Mouse (Mus musculus) midbrain, embryonic 14.5 days (tissue): ENCODE data around the gene Nlrp6. TPM values are rescaled to one million over a fixed set of nuclear protein-coding genes. Genes with fewer than 3 reads are reported as not detected.
A peak's percentile ranks its signal among the peaks of the same experiment; 100 is the strongest.

Experiments used
- ATAC-seq: fragments of 200-750 bp; cut with Nextera tagmentation; 2 replicates; pipeline ENCODE4 v1.8.0; 2017; ENCODE audit warnings: moderate number of reproducible peaks, moderate library complexity; ENCODE audit not compliant: low FRiP score, low TSS enrichment
- DNase-seq: peaks from one replicate; pipeline ENCODE4 v3.0.0-alpha.2; 2015
- H3K27ac ChIP-seq: fragments of 300-500 bp; sonication (generic); replicated peaks from 2 replicates; pipeline ENCODE4 v1.5.1; 2014; ENCODE audit warnings: mild to moderate bottlenecking, low read depth, low read length, moderate library complexity
- H3K27me3 ChIP-seq: fragments of 300-500 bp; sonication (generic); 2 replicates; pipeline ENCODE4 v1.6.1; 2014; ENCODE audit warnings: low read length, control low read depth, mixed read lengths; ENCODE audit not compliant: control insufficient read depth, insufficient read depth
- H3K36me3 ChIP-seq: fragments of 300-500 bp; sonication (generic); 2 replicates; pipeline ENCODE4 v1.6.1; 2014; ENCODE audit warnings: low read length, control low read depth; ENCODE audit not compliant: control insufficient read depth, insufficient read depth
- H3K4me1 ChIP-seq: fragments of 300-500 bp; sonication (generic); 2 replicates; pipeline ENCODE4 v1.6.1; 2014; ENCODE audit warnings: mild to moderate bottlenecking, antibody characterized with exemption, low read length, control low read depth; ENCODE audit not compliant: control insufficient read depth, insufficient read depth
- H3K4me2 ChIP-seq: fragments of 300-500 bp; sonication (generic); 2 replicates; pipeline ENCODE4 v1.6.1; 2014; ENCODE audit warnings: mild to moderate bottlenecking, low read length, moderate library complexity
- H3K4me3 ChIP-seq: fragments of 300-500 bp; sonication (generic); replicated peaks from 2 replicates; pipeline ENCODE4 v1.5.1; 2014; ENCODE audit warnings: low read depth, low read length
- H3K9ac ChIP-seq: fragments of 300-500 bp; sonication (generic); replicated peaks from 2 replicates; pipeline ENCODE4 v1.6.1; 2014; ENCODE audit warnings: mild to moderate bottlenecking, low read length, moderate library complexity
- H3K9me3 ChIP-seq: fragments of 300-500 bp; sonication (generic); 2 replicates; pipeline ENCODE4 v1.6.1; 2016; ENCODE audit warnings: low read length, control low read depth, mixed read lengths; ENCODE audit not compliant: control insufficient read depth
- WGBS: fragments of 180-500 bp; shearing (Covaris S2); extraction: QIAGEN DNeasy Blood & Tissue Kit; methylation state at CpG from one replicate; pipeline ENCODE4 v1.1.7; 2014; 5-methylcytosine and 5-hydroxymethylcytosine counted together
- polyA plus RNA-seq: library from polyadenylated mRNA; unstranded; fragments of >200 nt; fragmentation: Nextera tagmentation; extraction: Ambion mirVana; gene quantifications from 2 replicates; pipeline ENCODE4 v1.2.1, GENCODE M21; 2014

The Nlrp6 gene
- polyA plus RNA-seq, 1 experiment from 2014 or later, result 0.32 TPM

DNA sequence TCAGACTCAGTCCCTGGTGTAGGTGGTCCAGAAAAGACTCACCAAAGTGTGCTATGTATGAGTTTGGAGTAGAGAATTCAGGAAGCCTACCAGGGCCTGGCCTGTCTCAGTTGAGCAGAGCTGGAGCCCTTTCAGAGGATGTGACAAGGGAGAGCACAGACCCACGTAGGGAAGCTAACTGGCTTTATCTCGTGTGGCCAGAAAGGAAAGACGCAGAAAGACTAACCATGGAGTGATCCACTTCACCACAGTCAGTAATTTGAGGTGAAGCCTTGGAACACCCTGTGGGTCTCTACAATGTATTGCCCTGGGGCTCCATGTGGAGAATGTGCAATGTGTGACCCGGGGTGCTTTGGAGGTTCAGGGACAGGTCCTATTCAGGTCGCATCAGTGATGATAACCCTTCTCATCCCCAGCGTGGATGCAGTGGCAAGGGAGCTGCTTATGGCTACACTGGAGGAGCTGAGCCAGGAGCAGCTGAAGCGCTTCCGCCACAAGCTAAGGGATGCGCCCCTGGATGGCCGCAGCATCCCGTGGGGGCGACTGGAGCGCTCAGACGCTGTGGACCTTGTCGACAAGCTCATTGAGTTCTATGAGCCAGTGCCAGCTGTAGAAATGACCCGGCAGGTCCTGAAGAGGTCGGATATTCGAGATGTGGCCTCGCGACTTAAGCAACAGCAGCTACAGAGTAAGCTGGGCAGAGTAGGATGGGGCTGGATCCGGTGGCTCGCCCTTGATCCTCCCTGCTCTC is 698 bp downstream of the Nlrp6 start:
- 0 out of 2 replicates have a peak, but pooled peaks cover 11% of the 10 kb centered on the region for H3K4me1 ChIP-seq
- H3K4me3 ChIP-seq, result 0 out of 2 replicates have a peak overlapping the region, but pooled peaks have one; percentile 40
- H3K27ac ChIP-seq, result no peak overlapping the region
- no peak for DNase-seq
- 24% methylated on average over 22 of the region's 22 CpGs for WGBS
- H3K9me3 ChIP-seq, result no peaks in the 10 kb centered on the region
- H3K9ac ChIP-seq, result no peak overlapping the region
- H3K36me3 ChIP-seq, result no peaks in the 10 kb centered on the region
- peak overlapping the region; percentile 75; the same call in 1 of the 2 replicates for H3K4me2 ChIP-seq
- H3K27me3 ChIP-seq, result peaks cover 49% of the 10 kb centered on the region
- ATAC-seq, result no peak

DNA sequence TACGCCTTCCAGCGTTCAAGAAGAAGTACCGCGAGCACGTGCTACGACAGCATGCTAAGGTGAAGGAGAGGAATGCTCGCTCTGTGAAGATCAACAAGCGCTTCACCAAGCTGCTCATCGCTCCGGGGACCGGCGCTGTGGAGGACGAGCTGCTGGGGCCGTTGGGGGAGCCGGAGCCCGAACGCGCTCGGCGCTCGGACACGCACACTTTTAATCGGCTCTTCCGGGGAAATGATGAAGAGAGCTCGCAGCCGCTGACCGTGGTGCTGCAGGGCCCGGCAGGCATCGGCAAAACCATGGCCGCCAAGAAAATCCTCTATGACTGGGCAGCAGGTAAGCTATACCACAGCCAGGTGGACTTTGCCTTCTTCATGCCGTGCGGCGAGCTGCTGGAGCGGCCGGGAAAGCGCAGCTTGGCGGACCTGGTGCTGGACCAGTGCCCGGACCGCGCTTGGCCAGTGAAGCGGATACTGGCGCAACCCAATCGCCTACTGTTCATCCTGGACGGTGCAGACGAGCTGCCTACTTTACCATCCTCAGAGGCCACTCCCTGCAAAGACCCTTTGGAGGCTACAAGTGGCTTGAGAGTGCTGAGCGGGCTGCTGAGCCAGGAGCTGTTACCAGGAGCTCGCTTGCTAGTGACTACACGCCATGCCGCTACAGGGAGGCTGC is 1.8 kb downstream of the Nlrp6 start:
- H3K27me3 ChIP-seq, result peaks cover 49% of the 10 kb centered on the region
- WGBS, result under 1% methylated on average over 49 of the region's 49 CpGs
- peak overlapping the region; percentile 36; the same call in 1 of the 2 replicates for H3K9ac ChIP-seq
- DNase-seq (peak; percentile 61), ATAC-seq (no peak)
- H3K4me1 ChIP-seq, result 0 out of 2 replicates have a peak, but pooled peaks cover 11% of the 10 kb centered on the region
- H3K4me2 ChIP-seq, result peak overlapping the region; percentile 75
- H3K9me3 ChIP-seq, result no peaks in the 10 kb centered on the region
- H3K27ac ChIP-seq, result no peak overlapping the region
- no peaks in the 10 kb centered on the region for H3K36me3 ChIP-seq
- peak overlapping the region; percentile 40 for H3K4me3 ChIP-seq

DNA sequence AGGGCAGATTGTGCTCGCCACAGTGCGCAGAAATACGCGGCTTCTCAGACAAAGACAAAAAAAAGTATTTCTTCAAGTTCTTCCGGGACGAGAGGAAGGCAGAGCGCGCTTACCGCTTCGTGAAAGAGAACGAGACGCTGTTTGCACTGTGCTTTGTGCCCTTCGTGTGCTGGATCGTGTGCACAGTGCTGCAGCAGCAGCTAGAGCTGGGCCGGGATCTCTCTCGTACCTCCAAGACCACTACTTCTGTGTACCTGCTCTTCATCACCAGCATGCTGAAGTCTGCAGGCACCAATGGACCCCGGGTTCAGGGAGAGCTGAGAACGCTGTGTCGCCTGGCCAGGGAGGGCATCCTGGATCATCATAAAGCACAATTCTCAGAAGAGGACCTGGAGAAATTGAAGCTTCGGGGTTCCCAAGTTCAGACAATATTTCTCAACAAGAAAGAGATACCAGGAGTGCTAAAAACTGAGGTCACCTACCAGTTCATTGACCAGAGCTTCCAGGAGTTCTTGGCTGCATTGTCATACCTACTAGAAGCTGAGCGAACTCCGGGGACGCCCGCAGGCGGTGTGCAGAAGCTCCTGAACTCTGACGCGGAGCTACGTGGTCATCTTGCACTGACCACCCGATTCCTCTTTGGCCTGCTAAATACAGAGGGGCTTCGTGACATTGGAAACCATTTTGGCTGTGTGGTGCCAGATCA is 2.5 kb downstream of the Nlrp6 start:
- DNase-seq, result no peak
- WGBS, result 20% methylated on average over 30 of the region's 30 CpGs
- Histone ChIP-seq H3K27ac (no peak overlapping the region), H3K4me2 (peak overlapping the region; percentile 75), H3K4me1 (0 out of 2 replicates have a peak, but pooled peaks cover 11% of the 10 kb centered on the region), H3K9me3 (no peaks in the 10 kb centered on the region), H3K27me3 (peaks cover 49% of the 10 kb centered on the region), H3K9ac (peak overlapping the region; percentile 36), H3K36me3 (no peaks in the 10 kb centered on the region), H3K4me3 (peak overlapping the region; percentile 40)
- no peak for ATAC-seq

DNA sequence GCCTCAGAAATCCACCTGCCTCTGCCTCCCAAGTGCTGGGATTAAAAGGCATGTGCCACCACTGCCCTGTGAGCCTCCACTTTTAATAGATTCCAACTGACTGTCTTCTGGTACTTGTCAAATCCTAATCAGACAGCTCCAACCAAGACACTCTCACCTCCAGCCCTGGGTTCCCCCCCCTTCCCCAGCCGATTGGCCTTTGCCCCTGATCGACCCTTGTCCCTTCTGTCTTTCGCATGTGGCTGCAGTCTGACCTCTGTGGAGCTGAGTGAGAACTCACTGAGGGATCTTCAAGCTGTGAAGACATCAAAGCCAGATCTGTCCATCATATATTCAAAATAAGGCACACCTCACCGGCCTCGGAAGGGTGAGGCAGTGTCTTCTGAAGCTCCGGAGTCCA is 6.5 kb downstream of the Nlrp6 start:
- no peak for ATAC-seq
- Histone ChIP-seq H3K27ac (no peak overlapping the region), H3K27me3 (peaks cover 29% of the 10 kb centered on the region), H3K9ac (no peak overlapping the region), H3K9me3 (no peaks in the 10 kb centered on the region), H3K4me2 (no peak overlapping the region), H3K4me3 (no peak overlapping the region), H3K4me1 (0 out of 2 replicates have a peak, but pooled peaks cover 7% of the 10 kb centered on the region), H3K36me3 (no peaks in the 10 kb centered on the region)
- no peak for DNase-seq
- 93% methylated on average over 6 of the region's 6 CpGs for WGBS

DNA sequence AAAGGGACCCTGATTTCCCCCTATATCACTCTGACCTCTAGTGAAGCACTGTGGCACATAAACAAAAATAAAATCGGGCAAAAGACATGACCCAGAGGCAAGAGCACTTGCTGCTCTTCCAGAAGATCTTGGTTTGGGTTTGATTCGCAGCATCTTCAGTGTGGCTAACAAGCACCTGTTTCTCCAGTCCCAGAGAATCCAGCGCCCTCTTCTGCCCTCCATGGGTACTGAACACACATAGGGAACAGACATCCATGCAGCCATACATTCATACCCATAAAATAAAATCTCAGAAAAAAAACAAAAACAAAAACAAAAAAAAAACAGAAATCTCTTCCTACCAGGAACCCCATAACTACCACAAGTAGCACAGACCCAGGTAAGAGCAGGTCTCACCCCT is 17.7 kb downstream of the Nlrp6 start:
- Histone ChIP-seq H3K4me1 (no peaks in the 10 kb centered on the region; the same call in 1 of the 2 replicates), H3K4me3 (no peak overlapping the region), H3K27ac (no peak overlapping the region), H3K27me3 (no peaks in the 10 kb centered on the region), H3K9me3 (no peaks in the 10 kb centered on the region), H3K36me3 (no peaks in the 10 kb centered on the region), H3K9ac (no peak overlapping the region), H3K4me2 (no peak overlapping the region)
- ATAC-seq, result no peak
- WGBS, result 45% methylated on average over 3 of the region's 3 CpGs
- DNase-seq, result no peak

DNA sequence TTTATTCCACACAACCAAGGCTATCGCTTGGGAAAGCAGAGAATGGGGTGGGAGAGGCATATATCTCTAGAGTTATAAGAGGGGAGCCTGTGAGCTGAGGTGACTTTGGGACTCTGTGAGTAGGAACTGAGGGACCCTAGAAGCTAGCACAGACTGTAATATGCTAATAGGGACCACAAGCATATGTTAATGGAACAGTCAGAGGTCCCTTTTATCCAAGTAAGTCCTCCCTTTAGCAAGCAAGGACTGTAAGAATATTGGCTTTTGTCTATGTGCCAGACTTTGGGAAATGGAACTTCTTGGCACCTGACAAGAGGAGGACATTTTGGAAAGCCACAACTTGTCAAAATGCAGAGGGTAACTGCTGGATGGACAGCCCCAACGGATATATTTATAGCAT is 18.2 kb downstream of the Nlrp6 start:
- Histone ChIP-seq H3K9ac (no peak overlapping the region), H3K36me3 (no peaks in the 10 kb centered on the region), H3K4me2 (no peak overlapping the region), H3K9me3 (no peaks in the 10 kb centered on the region), H3K27me3 (no peaks in the 10 kb centered on the region), H3K4me3 (no peak overlapping the region), H3K27ac (no peak overlapping the region), H3K4me1 (no peaks in the 10 kb centered on the region; the same call in 1 of the 2 replicates)
- ATAC-seq (no peak), DNase-seq (no peak)
- WGBS, result 22% methylated on average over 2 of the region's 2 CpGs

DNA sequence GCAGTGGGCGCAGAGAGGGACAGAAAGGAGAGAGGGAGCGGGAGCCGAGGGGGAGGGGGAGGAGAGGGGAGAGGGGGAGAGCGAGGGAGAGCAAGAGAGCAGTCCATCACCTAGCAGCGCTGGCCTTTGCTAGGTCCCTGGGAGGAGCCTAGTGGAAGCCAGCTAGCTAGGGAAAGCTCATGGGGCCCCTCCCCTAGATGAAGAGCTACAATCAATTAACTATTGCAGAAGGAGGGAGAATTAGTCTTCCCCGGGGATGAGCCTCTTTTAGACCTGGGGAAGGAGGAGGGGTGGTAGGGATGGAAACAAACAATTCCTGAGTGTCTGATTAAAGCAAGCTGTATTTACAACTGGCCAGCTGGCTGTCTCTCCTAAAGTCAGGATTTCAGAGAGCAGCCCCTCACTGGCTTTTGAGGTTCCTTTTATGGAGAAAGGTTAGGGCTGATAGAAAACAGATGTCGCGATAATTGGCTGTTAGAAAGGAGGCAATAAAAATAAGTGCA is 19.0 kb downstream of the Nlrp6 start:
- Histone ChIP-seq H3K27ac (no peak overlapping the region), H3K9ac (no peak overlapping the region), H3K27me3 (no peaks in the 10 kb centered on the region), H3K36me3 (no peaks in the 10 kb centered on the region), H3K4me2 (no peak overlapping the region), H3K4me3 (no peak overlapping the region), H3K4me1 (no peaks in the 10 kb centered on the region; the same call in 1 of the 2 replicates), H3K9me3 (no peaks in the 10 kb centered on the region)
- DNase-seq, result peak; percentile 22
- no peak for ATAC-seq
- WGBS, result 14% methylated on average over 8 of the region's 8 CpGs

DNA sequence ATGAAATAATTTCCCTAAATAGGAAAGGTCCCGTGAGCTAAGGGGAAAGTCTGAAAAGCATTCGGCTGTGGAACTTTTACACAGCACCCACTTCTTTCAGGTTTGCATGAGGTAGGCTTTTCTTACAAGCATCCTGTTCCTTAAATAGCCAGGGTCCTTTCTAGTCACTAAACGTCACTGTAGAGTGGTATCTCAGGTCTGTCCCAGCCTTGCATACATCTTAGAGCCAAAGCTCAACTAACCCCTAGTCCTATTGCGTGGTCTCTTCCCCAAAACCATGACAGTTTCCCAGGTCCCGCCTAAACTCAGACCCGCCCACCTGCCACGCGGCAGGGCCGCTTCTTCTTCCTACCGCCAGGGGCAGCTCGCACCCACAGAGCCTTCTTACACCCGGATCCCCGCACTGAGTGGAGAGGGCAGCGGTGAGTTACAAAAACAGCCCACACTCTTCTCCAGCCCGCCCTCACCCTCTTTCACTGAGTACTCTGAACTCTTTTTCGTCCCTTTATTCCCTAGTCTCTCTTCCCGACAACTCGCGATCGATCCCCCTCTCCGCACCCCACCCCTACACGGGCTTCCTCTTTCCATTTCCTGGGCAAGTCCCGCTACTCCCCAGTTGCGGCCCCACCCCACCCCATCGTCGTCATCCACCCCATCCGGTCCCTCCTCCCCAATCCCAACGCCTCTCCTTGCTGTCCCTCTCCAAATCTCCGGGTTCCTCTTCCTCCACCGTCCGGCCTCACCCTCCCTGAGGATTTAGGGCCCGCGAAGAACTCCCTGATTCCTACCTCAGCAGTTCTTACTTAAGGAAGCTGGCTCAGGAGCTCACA is 20.7 kb downstream of the Nlrp6 start, which contains the start of gene Pgghg:
Gene Pgghg, plus strand, starts transcription at position 170 of the 830 bp plus-strand sequence.
- Histone ChIP-seq H3K27ac (no peak within 1 kb of the TSS), H3K27me3 (no peaks in the 10 kb centered on the region), H3K4me3 (peak within 1 kb of the TSS; percentile 42), H3K4me2 (peak within 1 kb of the TSS; percentile 48), H3K36me3 (no peaks in the 10 kb centered on the region; the same call in 1 of the 2 replicates), H3K4me1 (no peaks in the 10 kb centered on the region; the same call in 1 of the 2 replicates), H3K9me3 (no peaks in the 10 kb centered on the region), H3K9ac (peak within 1 kb of the TSS; percentile 40; the same call in 1 of the 2 replicates)
- ATAC-seq (peak; percentile 86), DNase-seq (peak; percentile 84)
- 4% methylated on average over 33 of the region's 33 CpGs for WGBS
